Mouse (Mus musculus) right cerebral cortex, adult 18-20 months (tissue): ENCODE results near the gene Ttll1.
"Not testable (repeated sequence)": the region's sequence is repeated elsewhere in the genome, so short reads cannot be mapped to it uniquely, and the experiment has no call there.

Source experiments
- DNase-seq: peaks from one replicate; pipeline ENCODE4 v3.0.0; 2022; ENCODE audit warnings: mixed read lengths

Gene Ttll1

DNA sequence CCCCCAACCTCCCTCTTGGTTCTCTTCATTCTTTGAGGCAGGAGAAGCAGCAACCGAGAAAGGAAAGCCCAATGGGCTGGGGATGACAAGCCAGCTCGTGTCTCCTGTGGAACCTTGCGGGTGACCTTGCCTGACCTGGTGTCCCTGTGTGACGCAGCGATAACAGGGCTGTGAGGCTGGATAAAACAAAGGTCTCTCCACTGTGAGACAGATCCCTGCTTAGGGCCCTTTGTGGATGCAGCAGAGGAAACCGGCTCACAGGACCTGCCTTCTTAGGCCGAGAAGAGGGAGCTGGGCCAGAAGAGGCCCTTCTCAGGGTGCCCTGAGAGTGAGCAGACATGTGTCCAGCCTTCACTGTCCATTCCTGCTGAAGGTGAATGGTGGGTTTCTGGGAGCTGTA is 12.5 kb upstream of the Ttll1 start:
- no peak for DNase-seq

DNA sequence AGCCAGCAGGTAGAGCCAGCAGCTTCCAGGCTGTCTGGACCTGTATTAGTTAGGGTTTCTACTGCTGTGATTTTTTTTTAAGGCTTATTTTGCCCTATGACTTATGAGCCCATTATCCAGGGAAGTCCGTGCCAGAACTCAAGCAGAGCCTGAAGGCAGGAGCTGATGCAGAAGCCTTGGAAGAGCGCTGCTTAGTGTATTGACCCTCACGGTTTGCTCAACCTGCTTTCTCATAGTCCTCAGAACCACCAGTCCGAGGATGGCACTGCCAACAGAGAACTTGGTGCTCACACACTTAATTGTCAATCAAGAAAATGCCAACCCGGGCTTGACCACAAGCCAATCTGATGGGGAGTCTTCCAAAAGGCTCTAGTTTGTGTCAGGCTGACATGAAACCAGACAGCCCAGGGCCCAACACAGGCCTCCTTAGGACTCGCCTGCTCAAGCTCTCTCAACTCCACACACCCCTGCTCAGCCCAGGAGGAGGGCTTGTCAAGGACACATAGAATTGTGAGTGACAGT is 10.2 kb upstream of the Ttll1 start:
- no peak for DNase-seq

DNA sequence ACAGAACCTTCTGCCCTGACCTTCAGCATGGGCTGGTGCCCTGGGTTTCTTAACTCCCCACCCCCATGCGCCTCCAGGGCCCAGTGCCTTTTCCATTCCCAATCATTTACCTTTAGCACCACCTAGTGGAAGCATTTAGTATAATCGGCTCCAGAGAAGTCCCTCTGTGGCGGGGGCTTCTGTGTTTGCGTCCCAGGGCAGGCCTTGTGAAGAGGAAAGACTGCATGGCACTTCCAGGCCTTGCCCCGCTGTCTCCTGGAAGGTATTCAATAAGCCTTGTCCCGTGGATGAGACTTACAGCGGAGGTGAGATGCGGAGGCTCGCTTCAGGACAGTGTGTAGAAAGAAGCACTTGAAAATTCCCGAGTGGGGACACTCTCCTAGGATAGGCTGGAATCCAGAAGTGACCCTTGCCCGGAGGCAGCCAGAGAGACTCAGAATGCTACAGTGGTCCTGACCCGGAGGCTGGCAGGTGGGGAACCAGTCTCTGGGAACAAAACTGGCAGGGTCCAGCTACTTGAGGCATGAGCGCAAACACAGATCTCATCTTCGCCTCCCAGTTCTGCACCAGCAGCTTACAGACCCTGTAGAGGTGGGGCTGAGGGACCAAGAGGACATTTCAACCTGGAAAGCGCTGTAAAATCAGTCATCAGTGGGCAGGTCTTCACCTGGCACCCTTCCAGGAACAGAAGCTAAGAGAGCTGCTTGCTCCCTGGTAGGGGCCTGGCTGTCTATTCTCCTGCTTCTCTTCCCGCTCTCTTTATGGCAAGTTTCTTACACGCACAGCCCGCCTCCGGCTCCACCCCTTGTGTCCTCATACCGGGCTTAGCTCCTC is 7.7 kb upstream of the Ttll1 start:
- DNase-seq: peak; percentile 52

DNA sequence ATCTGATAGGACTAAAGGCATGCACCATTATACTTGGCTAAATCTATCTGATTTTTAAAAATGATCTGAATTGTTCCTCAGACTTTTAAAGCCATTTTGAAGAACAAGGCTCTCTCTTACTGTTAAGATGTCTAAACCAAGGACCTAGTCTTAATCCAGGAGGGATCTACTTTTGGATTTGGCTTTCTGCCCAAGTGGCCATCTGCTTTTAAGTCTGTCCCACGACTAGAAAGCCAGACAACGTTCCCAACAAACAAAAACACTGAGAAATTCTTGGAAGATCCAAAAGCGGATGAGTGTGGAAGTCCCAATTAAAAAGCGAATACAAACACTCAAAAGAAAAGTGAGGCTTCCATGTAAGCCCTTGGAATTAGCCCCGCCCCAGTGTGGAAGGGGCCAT is 4.3 kb upstream of the Ttll1 start:
- DNase-seq: no peak

DNA sequence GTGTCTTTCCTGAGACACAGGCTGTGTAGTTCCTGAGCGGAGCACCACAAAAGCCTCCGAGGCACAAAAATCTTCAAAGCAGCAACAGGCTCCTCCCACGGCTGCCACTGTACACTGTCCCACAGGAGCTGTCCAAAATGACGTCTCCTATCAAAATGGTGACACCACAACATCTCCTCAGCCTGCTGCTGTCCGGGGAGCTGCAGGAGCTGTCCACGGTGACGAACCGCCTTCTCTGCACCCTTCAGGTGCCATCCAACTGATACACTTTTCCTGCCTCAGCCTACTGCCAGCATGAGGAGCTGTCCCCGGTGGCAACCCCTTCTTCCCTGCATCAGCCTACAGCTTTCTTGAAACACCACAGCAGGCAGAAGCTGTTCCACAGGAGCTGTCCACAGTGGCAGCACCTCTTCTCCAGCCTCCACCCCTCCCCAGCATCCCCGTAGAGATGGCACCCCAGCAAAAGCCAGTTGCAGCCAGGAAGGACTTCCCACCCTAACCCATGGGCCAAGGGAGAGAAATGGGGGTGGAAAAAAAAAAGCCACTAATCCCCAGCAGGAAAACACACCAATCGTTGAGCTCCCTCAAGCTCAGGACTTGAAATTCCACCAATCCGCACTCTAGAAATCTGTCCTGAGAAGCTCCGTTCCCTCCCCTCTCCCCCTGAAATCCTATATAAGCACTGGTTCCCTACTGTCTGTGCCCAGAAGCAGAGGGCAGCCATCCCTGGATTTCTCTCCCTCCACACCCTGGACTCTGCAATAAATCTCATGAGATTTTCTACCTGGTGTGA is 2.0 kb upstream of the Ttll1 start:
- no peak for DNase-seq

DNA sequence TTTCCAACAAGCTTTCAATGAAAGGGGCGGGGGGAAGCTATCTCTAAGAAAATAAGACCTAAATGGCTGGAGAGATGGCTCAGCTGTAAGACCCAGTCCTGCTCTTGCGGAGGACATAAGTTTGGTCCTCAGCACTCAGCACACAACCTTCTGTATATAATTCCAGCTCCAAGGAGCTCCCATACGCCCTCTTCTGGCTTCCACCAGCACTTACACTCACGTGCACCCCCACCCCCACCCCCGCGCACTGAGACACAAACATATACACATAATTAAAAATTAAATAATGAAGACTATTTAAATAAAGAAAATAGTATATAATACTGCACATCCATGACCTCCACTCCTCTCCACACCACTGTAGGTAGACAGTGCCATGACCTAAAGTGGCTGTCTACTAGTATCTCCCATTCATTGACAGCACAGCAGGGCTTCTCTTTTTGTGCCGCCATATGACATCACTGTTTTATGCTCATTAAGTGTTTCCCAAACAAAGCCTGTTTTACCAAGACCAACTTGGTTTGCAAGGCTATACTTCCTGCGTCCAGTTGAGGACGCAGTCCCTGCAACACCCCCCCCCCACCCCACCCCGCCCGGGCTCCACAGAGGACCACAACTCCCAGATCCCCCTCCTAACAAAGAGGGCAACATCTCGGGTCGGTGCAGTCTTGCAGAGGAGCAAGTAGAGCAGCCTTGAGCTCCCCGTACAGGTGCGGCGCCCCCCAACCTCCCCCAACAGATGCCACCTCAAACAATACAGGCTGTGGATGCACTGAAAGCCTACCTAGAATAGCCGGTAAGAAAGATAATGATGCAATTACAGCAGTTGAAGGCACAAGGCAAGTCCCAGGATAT is 516 bp downstream of the Ttll1 start:
- no peak for DNase-seq

DNA sequence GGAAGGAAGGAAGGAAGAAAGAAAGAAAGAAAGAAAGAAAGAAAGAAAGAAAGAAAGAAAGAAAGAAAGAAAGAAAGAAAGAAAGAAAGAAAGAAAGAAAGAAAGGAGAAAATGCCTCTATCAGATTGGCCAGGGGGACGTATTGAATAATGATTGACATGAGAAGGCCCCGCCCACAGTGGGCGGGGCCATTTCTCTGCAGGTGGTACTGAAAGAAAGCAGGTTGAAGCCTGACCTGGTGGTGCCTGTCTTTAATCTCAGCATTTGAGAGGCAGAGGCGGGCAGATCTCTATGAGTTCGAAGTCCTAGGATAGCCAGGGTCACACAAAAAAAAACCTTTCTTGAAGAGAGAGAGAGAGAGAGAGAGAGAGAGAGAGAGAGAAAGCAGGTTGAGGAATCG is 9.2 kb downstream of the Ttll1 start:
- not testable (repeated sequence) for DNase-seq

DNA sequence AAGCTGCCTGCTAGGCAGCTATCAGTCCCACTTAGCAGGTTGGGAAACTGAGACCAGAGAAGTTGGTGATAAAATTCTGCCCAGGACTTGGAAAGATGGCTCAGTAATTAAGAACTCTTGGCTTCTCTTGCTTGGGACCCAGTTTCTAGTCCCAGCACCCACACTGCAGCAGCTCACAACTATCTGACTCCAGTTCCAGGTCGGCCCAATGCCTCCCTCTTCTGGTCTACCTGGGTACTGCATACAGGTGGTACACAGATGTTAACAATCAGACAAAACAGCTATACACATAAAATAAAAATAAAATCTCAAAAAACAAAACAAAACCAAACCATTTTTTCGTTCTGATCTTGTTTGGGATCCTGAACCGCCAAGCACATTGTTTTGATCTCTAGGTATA is 10.3 kb downstream of the Ttll1 start:
- DNase-seq: no peak

DNA sequence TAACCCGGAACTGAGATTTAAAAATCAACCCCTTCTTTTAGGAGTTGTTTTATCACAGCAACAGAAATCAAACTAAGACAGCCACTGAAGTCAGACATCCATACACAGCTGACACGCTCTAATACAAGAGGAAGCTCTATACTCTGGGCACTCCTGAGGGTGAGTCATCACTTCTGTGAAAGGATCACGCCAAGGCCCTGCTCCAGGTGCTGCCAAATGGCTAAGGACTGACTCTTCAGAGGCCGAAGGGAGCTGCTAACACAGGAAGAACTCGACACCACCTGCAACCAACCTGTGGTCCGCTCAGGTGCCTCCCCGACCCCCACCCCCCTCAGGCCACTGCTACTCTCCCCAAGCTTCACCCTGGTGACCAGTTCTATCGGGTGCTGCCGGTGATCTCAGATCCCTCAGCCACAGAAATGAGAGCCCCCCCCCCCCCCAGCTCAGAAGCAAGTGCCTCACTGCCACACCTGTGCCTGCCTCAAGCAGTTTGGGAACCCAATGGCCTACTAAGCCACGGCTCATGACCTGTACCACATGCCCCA is 11.4 kb downstream of the Ttll1 start:
- no peak for DNase-seq

DNA sequence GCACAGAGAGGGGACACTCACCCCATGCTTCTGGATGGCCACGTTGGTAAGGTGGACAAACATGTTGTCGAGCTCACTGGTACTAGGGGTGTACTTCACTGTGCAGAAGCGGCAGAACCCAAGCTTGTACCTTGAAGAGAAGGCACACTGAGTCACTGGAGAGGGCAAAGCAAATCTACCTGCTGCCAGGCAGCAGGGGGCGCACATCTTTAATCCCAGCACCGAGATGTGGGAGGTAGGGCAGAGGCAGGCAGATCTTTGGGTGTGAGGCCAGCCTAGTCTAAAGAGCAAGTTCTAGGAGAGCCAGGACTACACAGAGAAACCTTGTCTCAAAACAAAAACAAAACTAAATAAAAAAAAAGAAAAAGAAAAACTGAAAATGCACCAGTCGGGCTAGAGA is 13.4 kb downstream of the Ttll1 start:
- no peak for DNase-seq

DNA sequence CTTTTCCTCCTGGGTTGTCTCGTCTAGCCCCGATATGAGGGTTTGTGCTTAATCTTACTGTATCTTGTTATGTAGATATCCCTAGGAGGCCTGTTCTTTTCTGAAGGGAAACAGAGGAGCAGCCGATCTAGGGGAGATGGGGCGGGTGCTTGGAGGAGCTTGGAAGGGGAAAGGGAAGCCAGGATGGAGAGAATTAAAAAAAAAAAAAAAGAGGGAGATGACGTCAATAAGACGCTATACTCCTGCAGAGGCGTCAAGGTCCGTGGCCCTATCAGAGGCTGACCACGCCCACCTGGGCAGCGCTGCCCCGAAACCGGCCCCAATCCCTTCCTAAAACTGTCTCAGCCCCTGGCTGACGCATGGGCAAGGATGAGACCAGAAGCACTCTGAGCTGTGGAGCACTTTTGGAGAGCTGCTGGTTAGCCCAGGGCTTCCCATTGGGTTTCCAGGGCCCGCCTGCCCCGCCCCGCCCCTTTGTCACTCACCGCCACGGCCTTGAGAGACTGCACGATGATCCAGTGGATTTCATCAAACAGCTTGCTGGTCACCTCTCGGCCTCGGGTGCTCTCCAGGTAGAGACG is 14.8 kb downstream of the Ttll1 start:
- no peak for DNase-seq

DNA sequence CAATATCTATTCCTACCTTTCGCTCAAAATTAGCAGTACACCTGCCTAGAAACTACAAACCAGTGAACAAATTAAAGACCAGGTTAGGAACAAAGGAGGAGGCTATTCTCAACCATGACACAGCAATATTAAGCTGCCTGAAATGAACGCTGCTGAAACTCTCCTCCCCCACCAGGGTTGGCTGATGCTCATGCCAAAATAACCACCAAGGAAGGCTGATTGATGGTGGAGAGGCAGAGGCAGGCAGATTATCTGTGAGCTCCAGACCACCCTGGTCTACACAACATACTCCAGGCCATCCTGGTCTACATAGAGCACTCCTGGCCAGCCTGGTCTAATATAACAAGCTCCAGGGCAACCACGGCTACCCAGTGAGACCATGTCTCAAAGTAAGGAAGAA is 15.5 kb downstream of the Ttll1 start:
- no peak for DNase-seq

DNA sequence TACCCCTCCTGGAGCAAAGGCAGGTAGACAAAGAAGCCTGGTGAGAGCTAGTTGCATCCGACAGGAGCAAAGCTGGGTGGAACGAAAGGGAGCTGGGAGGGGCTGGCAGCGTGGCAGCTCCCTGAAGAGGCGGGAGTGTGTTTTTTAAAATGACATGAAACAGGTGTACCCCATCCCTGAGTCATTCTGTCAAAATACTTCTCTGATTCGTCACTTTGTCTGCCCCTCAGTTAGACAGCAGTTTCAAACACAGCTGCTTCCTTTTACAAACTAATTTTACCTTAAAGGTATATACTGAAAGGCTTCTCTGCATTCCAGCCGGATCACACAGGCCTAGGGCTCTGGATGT is 16.1 kb downstream of the Ttll1 start:
- no peak for DNase-seq

DNA sequence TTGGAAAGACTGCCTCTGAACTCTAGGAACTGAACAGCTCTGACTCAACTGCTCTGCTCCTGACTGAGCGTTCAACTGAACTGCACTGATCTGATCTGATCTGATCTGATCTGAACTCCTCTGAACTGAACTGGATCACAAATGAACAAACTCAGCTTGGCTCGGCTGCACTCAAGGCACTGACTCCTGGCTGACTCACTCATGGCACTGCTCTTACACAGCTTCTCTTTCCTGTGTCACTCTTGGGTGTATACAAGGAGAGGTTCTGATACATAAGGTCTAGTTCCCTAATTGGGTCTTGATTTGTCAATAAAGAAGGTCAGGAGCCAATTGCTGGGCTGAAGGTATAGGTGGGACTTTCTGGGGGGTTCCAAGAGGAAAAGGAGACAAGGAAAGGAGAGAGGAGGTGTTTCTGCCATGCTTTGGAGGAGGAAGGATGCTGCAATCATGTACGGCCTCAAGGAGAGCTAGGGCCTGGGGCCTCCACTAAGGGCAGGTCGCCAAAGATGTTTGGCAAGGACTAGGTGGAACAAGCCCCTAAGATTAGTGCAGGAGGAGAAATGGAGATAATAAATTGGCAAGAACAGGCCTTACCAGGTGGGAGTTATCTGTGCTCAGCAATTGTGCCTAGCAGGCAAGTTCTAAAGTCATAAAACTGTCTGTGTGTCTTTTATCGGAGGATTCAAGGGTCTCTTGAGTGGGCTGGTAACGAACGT is 16.7 kb downstream of the Ttll1 start:
- DNase-seq: no peak

DNA sequence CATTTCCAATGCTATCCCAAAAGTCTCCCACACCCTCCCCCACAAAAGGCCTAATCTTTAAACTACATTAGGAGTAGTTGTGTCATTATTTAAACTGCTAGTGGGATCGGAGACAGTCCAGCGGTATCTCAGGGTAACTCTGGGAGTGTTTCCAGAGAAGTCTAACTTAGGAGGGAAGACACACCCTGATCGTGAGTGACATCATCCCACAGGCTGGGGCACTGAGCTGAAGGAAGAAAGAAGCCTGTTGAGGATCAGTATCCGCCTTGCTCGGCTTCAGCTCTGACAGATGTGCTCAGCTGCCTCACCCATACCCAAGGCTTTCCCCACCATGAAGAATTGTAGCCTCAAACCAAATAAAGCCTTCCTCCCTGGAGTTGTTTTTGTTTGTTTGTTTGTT is 18.8 kb downstream of the Ttll1 start:
- no peak for DNase-seq

DNA sequence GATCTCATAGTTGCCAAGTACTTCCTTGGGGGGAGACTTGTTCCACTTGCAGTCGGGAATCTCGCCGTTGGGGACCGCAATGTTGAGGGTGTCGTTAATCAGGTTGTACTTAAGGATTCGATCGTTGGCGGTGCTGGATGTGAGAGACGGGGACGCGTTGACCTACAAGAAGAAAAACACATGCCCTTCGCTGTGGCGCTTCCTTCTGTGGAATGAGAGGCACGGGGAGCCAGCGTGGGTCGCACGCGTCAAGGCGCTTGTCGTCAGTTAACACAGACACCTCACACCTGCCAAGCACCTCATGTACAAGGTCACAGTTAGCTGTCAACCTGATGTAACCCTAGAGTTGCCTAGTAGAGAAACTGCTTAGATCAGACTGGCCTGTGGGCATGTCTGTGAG is 21.2 kb downstream of the Ttll1 start:
- no peak for DNase-seq

DNA sequence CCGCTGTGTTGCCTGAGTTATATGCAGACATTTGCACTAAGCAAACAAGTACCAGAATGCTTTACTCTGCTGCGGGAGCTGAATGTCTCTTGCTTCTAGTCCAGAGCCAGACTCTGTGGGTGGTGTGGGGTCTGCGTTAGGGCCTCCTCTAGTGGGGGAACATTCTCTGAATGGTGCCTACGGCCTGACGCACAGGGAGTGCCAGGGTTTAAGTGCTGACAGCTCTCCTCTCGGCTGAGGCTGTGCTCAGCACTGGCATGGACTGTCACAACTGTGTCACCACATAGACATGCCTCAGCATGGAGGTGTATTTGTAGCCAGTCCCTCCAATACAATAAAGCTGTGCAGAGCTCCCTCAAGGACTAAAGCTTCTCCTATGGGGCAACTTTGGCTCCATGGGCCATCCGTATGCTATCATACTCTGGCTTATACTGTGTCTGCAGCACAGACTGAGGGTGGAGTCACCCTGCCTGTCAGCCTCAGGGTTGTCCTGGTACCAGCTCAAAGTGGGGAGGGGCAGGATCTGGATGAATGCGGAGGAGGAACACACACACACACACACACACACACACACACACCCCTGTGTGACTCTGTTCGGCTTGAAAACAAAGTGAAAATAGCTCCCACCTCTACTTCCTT is 23.1 kb downstream of the Ttll1 start:
- peak; percentile 26 for DNase-seq

DNA sequence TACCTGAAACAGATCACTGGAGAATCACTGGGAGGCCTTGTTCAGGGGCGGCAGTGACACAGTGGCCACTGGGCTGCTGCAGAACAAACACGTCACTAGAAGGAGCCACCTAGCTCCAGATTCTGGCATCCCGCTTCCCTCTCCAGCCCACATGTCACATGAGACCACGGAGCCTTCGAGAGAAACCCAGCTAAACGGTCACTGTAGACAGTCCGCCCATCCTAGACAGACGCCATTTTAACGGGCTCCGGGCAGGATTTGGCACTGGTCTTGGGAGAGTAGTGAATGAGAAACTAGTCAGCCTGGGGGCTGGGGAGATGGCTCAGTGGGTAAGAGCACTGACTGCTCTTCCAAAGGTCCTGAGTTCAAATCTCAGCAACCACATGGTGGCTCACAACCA is 26.4 kb downstream of the Ttll1 start:
- DNase-seq: no peak

DNA sequence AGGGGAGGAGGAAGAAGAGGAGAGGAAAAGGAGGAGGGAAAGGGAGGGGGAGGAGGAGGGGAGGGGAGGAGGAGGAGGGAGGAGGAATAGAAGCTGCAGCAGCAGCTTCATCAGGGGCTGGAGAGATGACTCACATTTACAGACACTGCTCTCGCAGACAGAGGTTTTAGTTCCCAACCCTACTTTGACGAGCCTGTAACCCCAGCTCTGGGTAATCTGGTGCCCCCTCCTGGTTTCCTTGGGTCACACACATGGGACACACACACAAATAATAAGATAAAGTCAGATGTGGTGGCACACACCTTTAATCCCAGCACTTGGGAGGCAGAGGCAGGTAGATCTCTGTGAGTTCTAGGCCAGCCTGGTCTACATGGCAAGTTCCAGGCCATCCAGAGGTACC is 27.2 kb downstream of the Ttll1 start:
- peak; percentile 11 for DNase-seq

DNA sequence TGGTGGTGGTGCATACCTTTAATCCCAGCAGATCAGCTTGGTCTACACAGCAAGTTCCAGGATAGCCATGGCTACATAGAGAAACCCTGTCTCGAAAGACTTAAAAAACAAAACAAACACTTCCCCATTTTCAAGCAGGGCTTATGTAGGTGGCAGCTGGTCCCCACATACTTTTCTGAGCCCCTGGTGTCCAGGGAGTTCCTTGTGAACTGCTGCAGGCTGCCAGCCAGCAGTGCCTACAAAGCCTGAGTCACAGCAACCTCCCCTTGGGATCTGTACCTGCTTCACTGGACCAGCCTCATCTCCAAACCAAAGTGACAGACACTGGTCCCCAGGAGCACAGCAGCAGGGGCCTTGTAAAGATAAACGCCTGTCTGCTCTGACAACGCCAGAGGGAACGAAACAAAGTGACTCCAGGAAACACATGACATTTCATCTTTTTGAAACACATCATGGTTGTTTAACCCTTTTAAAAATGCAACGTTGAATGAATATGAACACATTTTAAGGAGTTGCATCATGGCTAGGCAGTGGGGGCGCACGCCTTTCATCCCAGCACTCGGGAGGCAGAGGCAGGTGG is 28.0 kb downstream of the Ttll1 start:
- no peak for DNase-seq

DNA sequence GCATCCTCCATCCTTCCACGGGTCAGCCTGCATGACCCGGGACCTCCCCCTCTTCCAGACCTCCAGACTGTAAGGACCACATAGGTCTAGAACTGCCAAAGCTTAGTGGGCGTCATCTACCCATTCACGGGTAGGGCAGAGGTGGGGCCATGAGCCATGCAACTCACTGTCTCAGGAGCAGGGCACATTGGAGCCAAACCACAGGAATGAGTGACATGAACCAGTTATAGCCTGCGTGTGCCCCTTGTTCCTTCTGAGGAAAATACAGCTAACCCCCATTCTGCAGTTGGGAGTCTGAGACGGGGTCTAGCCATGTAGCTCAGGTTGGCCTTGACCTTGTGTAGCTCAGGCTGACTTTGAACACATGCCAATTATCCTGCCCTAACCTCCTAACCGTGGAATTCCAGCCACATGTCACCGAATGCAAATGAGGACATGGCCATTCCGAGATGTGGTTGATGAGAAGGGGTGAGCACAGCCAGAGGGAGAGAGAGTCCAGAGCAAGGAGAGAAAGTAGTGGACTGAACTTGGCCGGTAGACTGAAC is 29.4 kb downstream of the Ttll1 start:
- no peak for DNase-seq
